Mouse (Mus musculus): Measurements from ENCODE around the gene Acad11. TPM values are rescaled to one million over a fixed set of nuclear protein-coding genes. Genes with fewer than 3 reads are reported as not detected.

Gene Acad11
- total RNA-seq (2021): 10 to 100 TPM; 59.7 to 85.9 TPM
- long read RNA-seq, experiment 1, transcript Acad11-201 (20 exons, 3,444 nt): major isoform, 48 of 65 reads
- long read RNA-seq, experiment 1, partial matches to known transcripts: 11 of 65 reads
- long read RNA-seq, experiment 1, other reads (novel, unspliced or antisense): 5 of 65 reads
- long read RNA-seq, experiment 2, transcript Acad11-201 (20 exons, 3,444 nt): major isoform, 29 of 35 reads
- long read RNA-seq, experiment 2, partial matches to known transcripts: 2 of 35 reads
- long read RNA-seq, experiment 2, other reads (novel, unspliced or antisense): 2 of 35 reads

GRCm38 (mm10) chr9:104063244-104063961 is at the start of gene Acad11:
Gene Acad11 (plus strand): TSS chr9:104063377.
- DNase-seq: peak; percentile 80 to 83

GRCm38 (mm10) chr9:104014526-104014925 is 48.7 kb upstream of the Acad11 start:
- DNase-seq: no peak

GRCm38 (mm10) chr9:104021026-104021425 is 42.2 kb upstream of the Acad11 start:
- DNase-seq: no peak

- DNase-seq: no peak
These were observed 36.0 kb upstream of the Acad11 start for GRCm38 (mm10) chr9:104027186-104027585.

- DNase-seq: no peak
These were observed 33.3 kb upstream of the Acad11 start for GRCm38 (mm10) chr9:104029861-104030260.

GRCm38 (mm10) chr9:104034231-104034630 is 28.9 kb upstream of the Acad11 start:
- no peak for DNase-seq

- DNase-seq: no peak
These were observed 28.5 kb upstream of the Acad11 start for GRCm38 (mm10) chr9:104034718-104035117.

GRCm38 (mm10) chr9:104035261-104036015 is 27.7 kb upstream of the Acad11 start:
- DNase-seq: peak; percentile 83 to 86

- DNase-seq: no peak
These were observed 24.9 kb upstream of the Acad11 start for GRCm38 (mm10) chr9:104038266-104038665.

GRCm38 (mm10) chr9:104039031-104039695 is 24.0 kb upstream of the Acad11 start:
- no peak for DNase-seq

GRCm38 (mm10) chr9:104039742-104040141 is 23.4 kb upstream of the Acad11 start:
- no peak for DNase-seq

- no peak for DNase-seq
These were observed 22.8 kb upstream of the Acad11 start, which contains the start of gene Gm28305 for GRCm38 (mm10) chr9:104040362-104040761. Gene Gm28305 (plus strand): TSS chr9:104040662.

- DNase-seq: no peak
These were observed 19.5 kb upstream of the Acad11 start for GRCm38 (mm10) chr9:104043676-104044075.

GRCm38 (mm10) chr9:104051028-104051427 is 12.1 kb upstream of the Acad11 start:
- DNase-seq: no peak

- peak; percentile 79 to 86 for DNase-seq
These were observed 540 bp upstream of the Acad11 start, which contains the start of gene Uba5 for GRCm38 (mm10) chr9:104062430-104063243. Gene Uba5 (minus strand): TSS chr9:104063134.

GRCm38 (mm10) chr9:104064571-104064970 is 1.4 kb downstream of the Acad11 start:
- DNase-seq: no peak

GRCm38 (mm10) chr9:104070241-104070640 is 7.1 kb downstream of the Acad11 start:
- no peak for DNase-seq

GRCm38 (mm10) chr9:104070863-104071604 is 7.9 kb downstream of the Acad11 start:
- no peak for DNase-seq

- no peak for DNase-seq
These were observed 12.6 kb downstream of the Acad11 start for GRCm38 (mm10) chr9:104075808-104076207.

- DNase-seq: no peak
These were observed 15.6 kb downstream of the Acad11 start for GRCm38 (mm10) chr9:104078780-104079179.

Data from adrenal gland, postnatal 36 days (tissue).